Mouse (Mus musculus) cortical plate, adult 2 months (tissue): ENCODE measurements at regions not wholly inside any gene's neighbourhood (a gene's known extent, or its start where the extent isn't known, plus 50 kb on each side); places are given as distances from the start of the nearest gene placed in this dataset.

ENCODE experiments used
- CTCF ChIP-seq: fragments of 200-500 bp; IDR thresholded peaks from 2 replicates; pipeline ENCODE4 v1.5.1; 2011; ENCODE audit warnings: mild to moderate bottlenecking, control low read depth, low read length; ENCODE audit not compliant: insufficient read depth; ENCODE audit errors: extremely low read depth
- POLR2A ChIP-seq: fragments of 200-500 bp; IDR thresholded peaks from 2 replicates; pipeline ENCODE4 v1.6.1; 2011; ENCODE audit warnings: mild to moderate bottlenecking, low read length, control low read depth; ENCODE audit not compliant: insufficient read depth; ENCODE audit errors: extremely low read depth

DNA sequence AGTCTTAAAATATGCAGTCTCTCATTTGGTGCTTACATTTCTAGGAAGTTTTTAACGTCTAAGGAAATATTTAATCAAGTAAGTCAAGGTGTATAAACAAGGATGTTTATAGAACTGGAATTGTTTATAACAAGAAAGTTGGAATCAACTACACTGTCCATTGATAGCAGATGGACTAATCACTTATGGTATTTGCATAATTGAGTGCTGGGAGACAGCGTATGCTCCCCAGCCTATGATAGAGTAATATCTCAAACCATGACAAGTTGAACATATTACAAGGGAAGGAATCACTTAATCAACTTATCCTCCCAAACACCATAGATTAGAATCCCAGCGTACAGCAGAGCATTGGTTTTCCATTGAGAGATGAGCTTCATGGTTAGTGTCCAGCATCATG is 232.4 kb upstream of the Ttc29 start:
- TF ChIP-seq CTCF: no peak
- no peak for TF ChIP-seq POLR2A
